Comparison of ENCODE assay signal across 7 mouse cellular contexts in the genomic region with DNA sequence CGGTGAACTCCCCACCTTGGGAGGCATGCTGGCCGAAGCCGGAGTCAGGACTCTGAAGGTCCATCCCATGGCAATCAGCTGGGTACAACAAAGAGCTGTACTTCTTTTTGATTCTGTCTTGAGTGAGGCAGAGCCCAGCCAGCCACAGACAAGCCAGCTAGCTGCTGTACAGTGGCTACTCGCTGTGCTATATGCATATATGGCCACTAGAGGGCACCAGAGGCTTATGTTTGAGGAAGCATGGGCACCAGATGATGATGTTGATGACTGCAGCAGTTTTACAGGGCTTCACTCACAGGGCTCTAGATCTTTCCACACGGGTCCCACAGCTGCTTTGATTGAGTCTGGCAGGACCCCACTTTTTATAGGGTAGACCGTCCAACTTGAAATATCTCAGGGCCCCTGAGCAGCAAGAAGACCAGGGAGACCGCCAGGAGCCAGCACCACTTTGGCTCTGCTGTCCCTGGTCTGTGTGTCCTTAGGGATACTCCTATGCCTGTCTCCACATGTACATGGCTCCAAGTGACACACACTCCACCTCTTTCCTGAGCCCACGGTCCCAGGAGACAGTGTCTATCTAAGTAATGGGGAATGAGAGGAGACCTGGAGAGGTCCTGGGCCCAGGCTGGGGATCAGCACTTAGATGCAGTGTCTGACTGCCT. TPM values are rescaled to one million over a fixed set of nuclear protein-coding genes. Genes with fewer than 3 reads are reported as not detected.
DNase-seq lines count a peak whose midpoint lies in the region; ATAC-seq and TF ChIP-seq lines count a peak whose summit lies in the region.

No protein-coding gene starts in this region.

- TF ChIP-seq POLR2A in small intestine, adult 2 months (IDR thresholded peaks at IDR 0.05; ENCODE audit: low read depth, low read length), result no peak

- H3K4me2 ChIP-seq in intestine, embryonic 15.5 days (replicated peaks), result no peak overlapping the region
- H3K4me2 ChIP-seq in midbrain, embryonic 12.5 days (replicated peaks), result no peak overlapping the region

- intact Hi-C loops in gastrocnemius, postnatal 14 days (cut with DNase I; ENCODE audit: low total_unique reads), result loop anchor here (10.0 kb wide), 1 partner anchor 312 kb away; no protein-coding TSS in a partner anchor
- intact Hi-C loops in left cerebral cortex, postnatal 10 days (cut with DNase I), result loop anchor here (1.0 to 5.0 kb wide), 3 partner anchors 172 to 304 kb away; a partner anchor contains a TSS

- H3K27ac ChIP-seq in intestine, embryonic 15.5 days, result no peak overlapping the region
- H3K27ac ChIP-seq in midbrain, embryonic 12.5 days (replicated peaks), result no peak overlapping the region
- H3K27ac ChIP-seq in small intestine, adult 2 months (ENCODE audit: insufficient read depth, low read depth, low read length), result no peak overlapping the region

- peak; percentile 78 for ATAC-seq in intestine, embryonic 15.5 days
- ATAC-seq in midbrain, embryonic 12.5 days (ENCODE audit: low FRiP score, low read depth), result peak; percentile 72; the same call in 1 of the 2 replicates

- no peaks in the 10 kb centered on the region for H3K9me3 ChIP-seq in intestine, embryonic 15.5 days
- no peaks in the 10 kb centered on the region for H3K9me3 ChIP-seq in midbrain, embryonic 12.5 days

- no peaks in the 10 kb centered on the region for H3K4me1 ChIP-seq in intestine, embryonic 15.5 days (replicated peaks)
- no peaks in the 10 kb centered on the region; the same call in 1 of the 2 replicates for H3K4me1 ChIP-seq in midbrain, embryonic 12.5 days
- H3K4me1 ChIP-seq in small intestine, adult 2 months (ENCODE audit: control insufficient read depth, insufficient read depth, insufficient read length, low read length), result no peaks in the 10 kb centered on the region

- no peaks in the 10 kb centered on the region for H3K36me3 ChIP-seq in intestine, embryonic 15.5 days
- no peaks in the 10 kb centered on the region for H3K36me3 ChIP-seq in midbrain, embryonic 12.5 days
- H3K36me3 ChIP-seq in small intestine, adult 2 months (ENCODE audit: control insufficient read depth, insufficient read depth, low read length), result no peaks in the 10 kb centered on the region

- peak; percentile 79; the same call in 1 of the 2 replicates for TF ChIP-seq CTCF in small intestine, adult 2 months (IDR thresholded peaks at IDR 0.05; ENCODE audit: extremely low read depth, insufficient read length, insufficient replicate concordance, low read depth, low read length)

- no peak overlapping the region for H3K9ac ChIP-seq in intestine, embryonic 15.5 days
- no peak overlapping the region for H3K9ac ChIP-seq in midbrain, embryonic 12.5 days (replicated peaks)

- no peaks in the 10 kb centered on the region for H3K27me3 ChIP-seq in intestine, embryonic 15.5 days (replicated peaks)
- peaks cover 95% of the 10 kb centered on the region for H3K27me3 ChIP-seq in midbrain, embryonic 12.5 days
- no peaks in the 10 kb centered on the region for H3K27me3 ChIP-seq in small intestine, adult 2 months (ENCODE audit: control insufficient read depth, insufficient read depth, low read length)

- peak; percentile 67 for DNase-seq in adrenal gland, adult 8-10 months
- peak; percentile 96 for DNase-seq in embryo, embryonic 10.5 days (ENCODE audit: low spot score)
- peak; percentile 82 for DNase-seq in gastrocnemius, postnatal 14 days
- DNase-seq in left cerebral cortex, postnatal 10 days (ENCODE audit: extremely low spot score in 1 of 2, low spot score in 2 of 2), result peak; percentile 86 to 89

- WGBS in intestine, embryonic 15.5 days, result 33% methylated on average over 8 of the region's 8 CpGs
- 30% methylated on average over 8 of the region's 8 CpGs for WGBS in midbrain, embryonic 12.5 days
- 37% methylated on average over 8 of the region's 8 CpGs for WGBS in small intestine, adult 2 months

- H3K4me3 ChIP-seq in intestine, embryonic 15.5 days (replicated peaks), result no peak overlapping the region
- no peak overlapping the region for H3K4me3 ChIP-seq in midbrain, embryonic 12.5 days
- no peak overlapping the region for H3K4me3 ChIP-seq in small intestine, adult 2 months (ENCODE audit: low read depth, low read length)

RNA-seq across cellular contexts. Expression of a gene that starts 13.0 kb away (rescaled TPM):
- 10 to 100 TPM; 23.3 to 46.1 (median 34.9) TPM for total RNA-seq in adrenal gland, adult 8-10 months (2022)
- 1 to 10 TPM; 1.2 to 2.0 TPM for total RNA-seq in gastrocnemius, postnatal 14 days (2021)
- 176 and 244 TPM in 2 replicates for polyA plus RNA-seq in intestine, embryonic 15.5 days (2015; fragmentation: Nextera tagmentation; extraction: Ambion mirVana)
- 10 to 100 TPM; 20.6 to 21.2 TPM for total RNA-seq in left cerebral cortex, postnatal 10 days (2021)
- polyA plus RNA-seq in midbrain, embryonic 12.5 days (2016; fragmentation: Nextera tagmentation; extraction: Ambion mirVana), result 11.1 and 12.2 TPM in 2 replicates
- polyA plus RNA-seq in small intestine, adult 2 months (2012; rRNA removed), result 4.3 and 5.2 TPM in 2 replicates

Comparison
In these comparisons a context has a peak if more than half of its experiments do, and no peak if none do; other contexts are left out.
1. RNA of a gene that starts 13.0 kb away (total RNA-seq): 23.3 to 46.1 TPM in adrenal gland, adult 8-10 months and 20.6 to 21.2 TPM in left cerebral cortex, postnatal 10 days; 1.2 to 2.0 TPM in gastrocnemius, postnatal 14 days; every median in the first group is over 4 times any median in the second.
2. Peak in every context shown above with its lines, with median percentiles within 50 percentile points of each other: DNase-seq.